Mouse (Mus musculus) forebrain, embryonic 12.5 days (tissue): ENCODE data around the gene Mon1a. TPM values are rescaled to one million over a fixed set of nuclear protein-coding genes. Genes with fewer than 3 reads are reported as not detected.
A peak's percentile ranks its signal among the peaks of the same experiment; 100 is the strongest.

Experiments used
- ATAC-seq: fragments of 200-750 bp; cut with Nextera tagmentation; 2 replicates; pipeline ENCODE4 v1.8.0; 2017; ENCODE audit warnings: moderate TSS enrichment; ENCODE audit not compliant: low FRiP score
- H3K27ac ChIP-seq: fragments of 300-500 bp; sonication (generic); 2 replicates; pipeline ENCODE4 v1.5.1; 2016; ENCODE audit warnings: mild to moderate bottlenecking
- H3K27me3 ChIP-seq: fragments of 300-500 bp; sonication (generic); 2 replicates; pipeline ENCODE4 v1.6.1; 2016; ENCODE audit warnings: mild to moderate bottlenecking
- H3K36me3 ChIP-seq: fragments of 300-500 bp; sonication (generic); replicated peaks from 2 replicates; pipeline ENCODE4 v1.6.1; 2016; ENCODE audit warnings: mild to moderate bottlenecking
- H3K4me1 ChIP-seq: fragments of 300-500 bp; sonication (generic); 2 replicates; pipeline ENCODE4 v1.6.1; 2016
- H3K4me2 ChIP-seq: fragments of 300-500 bp; sonication (generic); 2 replicates; pipeline ENCODE4 v1.6.1; 2016; ENCODE audit warnings: mild to moderate bottlenecking, moderate library complexity
- H3K4me3 ChIP-seq: fragments of 300-500 bp; sonication (generic); replicated peaks from 2 replicates; pipeline ENCODE4 v1.5.1; 2016; ENCODE audit warnings: mild to moderate bottlenecking
- H3K9ac ChIP-seq: fragments of 300-500 bp; sonication (generic); 2 replicates; pipeline ENCODE4 v1.6.1; 2016; ENCODE audit warnings: mild to moderate bottlenecking
- H3K9me3 ChIP-seq: fragments of 300-500 bp; sonication (generic); 2 replicates; pipeline ENCODE4 v1.6.1; 2016
- WGBS: fragments of 180-500 bp; shearing (Covaris S2); methylation state at CpG from one replicate; pipeline ENCODE4 v1.1.7; 2016; 5-methylcytosine and 5-hydroxymethylcytosine counted together
- polyA plus RNA-seq: library from polyadenylated mRNA; unstranded; fragments of >200 nt; fragmentation: Nextera tagmentation; extraction: Ambion mirVana; gene quantifications from 2 replicates; pipeline ENCODE4 v1.2.1, GENCODE M21; 2016

Gene Mon1a
- polyA plus RNA-seq, 1 experiment from 2014 or later: 16.0 TPM

- ATAC-seq: no peak
Measured at GRCm38 (mm10) chr9:107891023-107891422, 3.1 kb downstream of the Mon1a start.

GRCm38 (mm10) chr9:107898563-107898962 lies 10.6 kb downstream of the Mon1a start:
- no peak overlapping the region for H3K9ac ChIP-seq
- H3K9me3 ChIP-seq: no peaks in the 10 kb centered on the region
- ATAC-seq: no peak
- 87% methylated on average over 10 of the region's 10 CpGs for WGBS
- peaks cover 40% of the 10 kb centered on the region for H3K27me3 ChIP-seq
- peaks cover 14% of the 10 kb centered on the region for H3K4me1 ChIP-seq
- no peak overlapping the region for H3K27ac ChIP-seq
- peaks cover 5% of the 10 kb centered on the region; the same call in 1 of the 2 replicates for H3K36me3 ChIP-seq
- no peak overlapping the region for H3K4me3 ChIP-seq
- H3K4me2 ChIP-seq: no peak overlapping the region

More at GRCm38 (mm10) chr9:107891023-107891422, 3.1 kb downstream of the Mon1a start:
- no peak overlapping the region for H3K27ac ChIP-seq
- H3K27me3 ChIP-seq: peaks cover 12% of the 10 kb centered on the region
- H3K4me2 ChIP-seq: no peak overlapping the region
- no peak overlapping the region for H3K9ac ChIP-seq
- WGBS: 96% methylated on average over 1 of the region's 1 CpGs
- no peak overlapping the region for H3K4me3 ChIP-seq
- peaks cover 10% of the 10 kb centered on the region for H3K4me1 ChIP-seq
- no peaks in the 10 kb centered on the region for H3K36me3 ChIP-seq
- no peaks in the 10 kb centered on the region for H3K9me3 ChIP-seq

- no peak overlapping the region for H3K9ac ChIP-seq
- H3K4me1 ChIP-seq: peaks cover 14% of the 10 kb centered on the region
- no peak overlapping the region for H3K4me3 ChIP-seq
- no peaks in the 10 kb centered on the region for H3K9me3 ChIP-seq
- no peak overlapping the region for H3K27ac ChIP-seq
- H3K4me2 ChIP-seq: no peak overlapping the region
- WGBS: 65% methylated on average over 12 of the region's 12 CpGs
- ATAC-seq: no peak
- peaks cover 5% of the 10 kb centered on the region; the same call in 1 of the 2 replicates for H3K36me3 ChIP-seq
- H3K27me3 ChIP-seq: peaks cover 42% of the 10 kb centered on the region
Measured at GRCm38 (mm10) chr9:107899855-107900254, 11.9 kb downstream of the Mon1a start.

- peak overlapping the region; percentile 31 for H3K4me3 ChIP-seq
- no peaks in the 10 kb centered on the region for H3K9me3 ChIP-seq
- ATAC-seq: peak; percentile 54
- H3K4me1 ChIP-seq: peaks cover 14% of the 10 kb centered on the region
- WGBS: 2% methylated on average over 44 of the region's 44 CpGs
- peaks cover 5% of the 10 kb centered on the region; the same call in 1 of the 2 replicates for H3K36me3 ChIP-seq
- 0 out of 2 replicates have a peak overlapping the region, but pooled peaks have one; percentile 31 for H3K27ac ChIP-seq
- H3K4me2 ChIP-seq: peak overlapping the region; percentile 57
- peak overlapping the region; percentile 51 for H3K9ac ChIP-seq
- H3K27me3 ChIP-seq: peaks cover 49% of the 10 kb centered on the region
Measured at GRCm38 (mm10) chr9:107900840-107901626, 13.1 kb downstream of the Mon1a start.

- peak overlapping the region; percentile 31 for H3K4me3 ChIP-seq
- no peak overlapping the region for H3K27ac ChIP-seq
- H3K36me3 ChIP-seq: peaks cover 5% of the 10 kb centered on the region; the same call in 1 of the 2 replicates
- no peak; the same call in 1 of the 2 replicates for ATAC-seq
- 9% methylated on average over 17 of the region's 17 CpGs for WGBS
- no peak overlapping the region for H3K9ac ChIP-seq
- peaks cover 53% of the 10 kb centered on the region for H3K27me3 ChIP-seq
- peak overlapping the region; percentile 57 for H3K4me2 ChIP-seq
- peaks cover 19% of the 10 kb centered on the region for H3K4me1 ChIP-seq
- H3K9me3 ChIP-seq: no peaks in the 10 kb centered on the region
Measured at GRCm38 (mm10) chr9:107901627-107901914, 13.6 kb downstream of the Mon1a start.

- WGBS: 7% methylated on average over 4 of the region's 4 CpGs
- Histone ChIP-seq H3K27me3 (peaks cover 62% of the 10 kb centered on the region), H3K4me1 (peaks cover 46% of the 10 kb centered on the region), H3K9me3 (no peaks in the 10 kb centered on the region), H3K9ac (no peak overlapping the region), H3K4me2 (no peak overlapping the region), H3K27ac (no peak overlapping the region), H3K4me3 (no peak overlapping the region), H3K36me3 (0 out of 2 replicates have a peak, but pooled peaks cover 5% of the 10 kb centered on the region)
- ATAC-seq: peak; percentile 56
Measured at GRCm38 (mm10) chr9:107904726-107905125, 16.8 kb downstream of the Mon1a start.

GRCm38 (mm10) chr9:107906252-107906966 lies 18.5 kb downstream of the Mon1a start, which contains the start of gene Mst1r:
Gene Mst1r, plus strand, starts transcription at chr9:107906873.
- peak within 1 kb of the TSS; percentile 53 for H3K4me2 ChIP-seq
- H3K27me3 ChIP-seq: peaks cover 47% of the 10 kb centered on the region
- H3K27ac ChIP-seq: no peak within 1 kb of the TSS
- H3K4me1 ChIP-seq: peaks cover 34% of the 10 kb centered on the region
- peak within 1 kb of the TSS; percentile 8; the same call in 1 of the 2 replicates for H3K9ac ChIP-seq
- WGBS: 21% methylated on average over 19 of the region's 19 CpGs
- peak within 1 kb of the TSS; percentile 22 for H3K4me3 ChIP-seq
- H3K9me3 ChIP-seq: no peaks in the 10 kb centered on the region
- ATAC-seq: peak; percentile 47; the same call in 1 of the 2 replicates
- H3K36me3 ChIP-seq: no peaks in the 10 kb centered on the region

- no peaks in the 10 kb centered on the region for H3K9me3 ChIP-seq
- H3K27me3 ChIP-seq: peaks cover 39% of the 10 kb centered on the region
- ATAC-seq: 0 out of 2 replicates have a peak, but pooled peaks have one; percentile 12
- H3K4me1 ChIP-seq: peaks cover 31% of the 10 kb centered on the region
- H3K27ac ChIP-seq: no peak overlapping the region
- WGBS: 53% methylated on average over 31 of the region's 31 CpGs
- peak overlapping the region; percentile 53 for H3K4me2 ChIP-seq
- H3K9ac ChIP-seq: peak overlapping the region; percentile 8; the same call in 1 of the 2 replicates
- peak overlapping the region; percentile 22 for H3K4me3 ChIP-seq
- H3K36me3 ChIP-seq: no peaks in the 10 kb centered on the region
Measured at GRCm38 (mm10) chr9:107906967-107907800, 19.2 kb downstream of the Mon1a start.

- Histone ChIP-seq H3K36me3 (no peaks in the 10 kb centered on the region), H3K27ac (no peak overlapping the region), H3K4me3 (no peak overlapping the region), H3K9ac (no peak overlapping the region), H3K4me2 (no peak overlapping the region), H3K4me1 (peaks cover 31% of the 10 kb centered on the region), H3K9me3 (no peaks in the 10 kb centered on the region), H3K27me3 (peaks cover 33% of the 10 kb centered on the region)
- WGBS: 88% methylated on average over 14 of the region's 14 CpGs
- ATAC-seq: no peak
Measured at GRCm38 (mm10) chr9:107907801-107908120, 19.8 kb downstream of the Mon1a start.

GRCm38 (mm10) chr9:107908410-107909158 lies 20.6 kb downstream of the Mon1a start:
- H3K27me3 ChIP-seq: peaks cover 27% of the 10 kb centered on the region
- no peak overlapping the region for H3K27ac ChIP-seq
- H3K36me3 ChIP-seq: no peaks in the 10 kb centered on the region
- ATAC-seq: no peak
- peak overlapping the region; percentile 8; the same call in 1 of the 2 replicates for H3K4me2 ChIP-seq
- no peaks in the 10 kb centered on the region for H3K9me3 ChIP-seq
- 31% methylated on average over 18 of the region's 18 CpGs for WGBS
- peaks cover 31% of the 10 kb centered on the region for H3K4me1 ChIP-seq
- no peak overlapping the region for H3K4me3 ChIP-seq
- H3K9ac ChIP-seq: 0 out of 2 replicates have a peak overlapping the region, but pooled peaks have one; percentile 21

- H3K9me3 ChIP-seq: no peaks in the 10 kb centered on the region
- 91% methylated on average over 15 of the region's 15 CpGs for WGBS
- H3K4me1 ChIP-seq: peaks cover 31% of the 10 kb centered on the region
- no peak for ATAC-seq
- H3K4me3 ChIP-seq: no peak overlapping the region
- H3K36me3 ChIP-seq: no peaks in the 10 kb centered on the region
- no peak overlapping the region for H3K9ac ChIP-seq
- no peak overlapping the region for H3K4me2 ChIP-seq
- no peak overlapping the region for H3K27ac ChIP-seq
- peaks cover 30% of the 10 kb centered on the region for H3K27me3 ChIP-seq
Measured at GRCm38 (mm10) chr9:107910025-107910769, 22.2 kb downstream of the Mon1a start.
